Comparison of ENCODE assay signal across 8 mouse cellular contexts in genomic region chr2:167128699-167129607, GRCm38 (mm10).
DNase-seq lines count a peak whose midpoint lies in the region; ATAC-seq and TF ChIP-seq lines count a peak whose summit lies in the region.

No protein-coding gene starts in this region.

- no peak overlapping the region for H3K4me3 ChIP-seq in forebrain, embryonic 14.5 days (ENCODE audit: low read depth, low read length)
- H3K4me3 ChIP-seq in hindbrain, postnatal 0 days (ENCODE audit: low read length) = no peak overlapping the region
- H3K4me3 ChIP-seq in liver, embryonic 13.5 days (replicated peaks) = peak overlapping the region; percentile 17; the same call in 1 of the 2 replicates

- no peak overlapping the region for H3K27ac ChIP-seq in forebrain, embryonic 14.5 days (ENCODE audit: low read depth, low read length)
- H3K27ac ChIP-seq in hindbrain, postnatal 0 days = 0 out of 2 replicates have a peak overlapping the region, but pooled peaks have one; percentile 27
- H3K27ac ChIP-seq in liver, embryonic 13.5 days = peak overlapping the region; percentile 29; the same call in 1 of the 2 replicates

- no peak overlapping the region for H3K9ac ChIP-seq in forebrain, embryonic 14.5 days (ENCODE audit: low read length)
- no peak overlapping the region for H3K9ac ChIP-seq in hindbrain, postnatal 0 days (replicated peaks; ENCODE audit: low read length)
- no peak overlapping the region for H3K9ac ChIP-seq in liver, embryonic 13.5 days

- no peaks in the 10 kb centered on the region for H3K9me3 ChIP-seq in forebrain, embryonic 14.5 days (replicated peaks; ENCODE audit: control insufficient read depth, low read length)
- H3K9me3 ChIP-seq in hindbrain, postnatal 0 days (ENCODE audit: low read length) = no peaks in the 10 kb centered on the region
- H3K9me3 ChIP-seq in liver, embryonic 13.5 days (replicated peaks) = no peaks in the 10 kb centered on the region

- DNase-seq in ovary, postnatal 14 days (ENCODE audit: low spot score) = peak; percentile 43
- no peak for DNase-seq in ovary, postnatal 10 days (ENCODE audit: low spot score)
- no peak for DNase-seq in forebrain, embryonic 14.5 days (ENCODE audit: low spot score)
- DNase-seq in hindbrain, postnatal 0 days (ENCODE audit: low spot score) = peak; percentile 26
- no peak for DNase-seq in liver, embryonic 13.5 days
- DNase-seq in naive thymus-derived CD4-positive, alpha-beta T cell, adult 2 months (ENCODE audit: low read depth) = peak; percentile 60
- DNase-seq in thymus, postnatal 4 days = peak; percentile 44
- DNase-seq in layer of hippocampus, postnatal 10 days (ENCODE audit: low spot score in 2 of 2) = no peak

- H3K4me1 ChIP-seq in forebrain, embryonic 14.5 days (ENCODE audit: control insufficient read depth, insufficient read depth, low read length) = peaks cover 4% of the 10 kb centered on the region
- H3K4me1 ChIP-seq in hindbrain, postnatal 0 days (ENCODE audit: insufficient read depth, low read length) = peaks cover 15% of the 10 kb centered on the region
- H3K4me1 ChIP-seq in liver, embryonic 13.5 days (replicated peaks) = peaks cover 13% of the 10 kb centered on the region

- TF ChIP-seq CTCF in hindbrain, postnatal 0 days (IDR thresholded peaks at IDR 0.05; ENCODE audit: low read depth) = no peak

- H3K4me2 ChIP-seq in forebrain, embryonic 14.5 days (ENCODE audit: low read length) = peak overlapping the region; percentile 1; the same call in 1 of the 2 replicates
- H3K4me2 ChIP-seq in hindbrain, postnatal 0 days (ENCODE audit: low read depth, low read length) = peak overlapping the region; percentile 10
- H3K4me2 ChIP-seq in liver, embryonic 13.5 days = peak overlapping the region; percentile 48

- 51% methylated on average over 20 of the region's 20 CpGs for WGBS in forebrain, embryonic 14.5 days
- 46% methylated on average over 20 of the region's 20 CpGs for WGBS in hindbrain, postnatal 0 days
- 18% methylated on average over 20 of the region's 20 CpGs for WGBS in liver, embryonic 13.5 days (ENCODE audit: insufficient replicate concordance)

- H3K36me3 ChIP-seq in forebrain, embryonic 14.5 days (ENCODE audit: control insufficient read depth, insufficient read depth, low read length) = no peaks in the 10 kb centered on the region
- no peaks in the 10 kb centered on the region for H3K36me3 ChIP-seq in hindbrain, postnatal 0 days (ENCODE audit: insufficient read depth, low read length)
- no peaks in the 10 kb centered on the region for H3K36me3 ChIP-seq in liver, embryonic 13.5 days

- no peaks in the 10 kb centered on the region for H3K27me3 ChIP-seq in forebrain, embryonic 14.5 days (replicated peaks; ENCODE audit: control insufficient read depth, insufficient read depth, low read length)
- no peaks in the 10 kb centered on the region for H3K27me3 ChIP-seq in hindbrain, postnatal 0 days (ENCODE audit: insufficient read depth, low read length)
- peaks cover 32% of the 10 kb centered on the region for H3K27me3 ChIP-seq in liver, embryonic 13.5 days

- ATAC-seq in forebrain, embryonic 14.5 days = 0 out of 2 replicates have a peak, but pooled peaks have one; percentile 7
- peak; percentile 18; the same call in 1 of the 2 replicates for ATAC-seq in hindbrain, postnatal 0 days
- ATAC-seq in liver, embryonic 13.5 days (ENCODE audit: low read depth) = no peak

Comparison
In these comparisons a context has a peak if more than half of its experiments do, and no peak if none do; other contexts are left out.
1. DNase-seq: peak in ovary, postnatal 14 days (single experiment), hindbrain, postnatal 0 days (single experiment), naive thymus-derived CD4-positive, alpha-beta T cell, adult 2 months (single experiment) and thymus, postnatal 4 days (single experiment); none in ovary, postnatal 10 days (single experiment), forebrain, embryonic 14.5 days (single experiment), liver, embryonic 13.5 days (single experiment) and layer of hippocampus, postnatal 10 days (0 of 2).
2. Peak in every context shown above with its lines, with median percentiles within 50 percentile points of each other: H3K4me2 ChIP-seq.